Mouse (Mus musculus): ENCODE results near the gene Kmt5a.

DNA sequence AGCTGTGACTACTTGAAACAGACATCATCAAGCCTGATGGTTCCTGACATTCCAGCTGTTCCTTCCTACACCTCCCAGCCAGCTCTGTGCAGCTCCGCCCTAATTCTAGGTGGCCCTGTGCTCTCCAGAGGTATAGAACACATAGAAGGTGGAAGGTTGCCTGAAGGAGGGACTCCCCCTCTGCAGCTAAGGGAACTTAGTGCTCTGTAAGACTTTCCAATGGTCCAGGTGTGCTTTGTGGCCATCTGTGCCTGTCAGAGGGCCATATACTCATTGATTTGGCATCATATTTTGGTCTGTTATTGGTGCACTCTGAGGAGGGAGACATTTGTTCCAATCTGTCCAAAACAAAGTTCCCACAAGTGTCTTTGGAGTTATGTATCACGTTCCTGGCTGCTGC, 6.7 kb upstream of the Kmt5a start:
- no peak for TF ChIP-seq CTCF (IDR thresholded peaks at IDR 0.05; ENCODE audit: insufficient read depth, low read length)
- no peak for TF ChIP-seq POLR2A (IDR thresholded peaks at IDR 0.05; ENCODE audit: borderline replicate concordance, extremely low read depth, low read depth, low read length)

Measured in lung, adult 2 months (tissue).